Mouse (Mus musculus): ENCODE measurements around the gene Eef2. TPM values are rescaled to one million over a fixed set of nuclear protein-coding genes. Genes with fewer than 3 reads are reported as not detected.

The Eef2 gene
- 518 and 540 TPM in 2 replicates for polyA plus RNA-seq (2016; fragmentation: Nextera tagmentation; extraction: Ambion mirVana)

DNA sequence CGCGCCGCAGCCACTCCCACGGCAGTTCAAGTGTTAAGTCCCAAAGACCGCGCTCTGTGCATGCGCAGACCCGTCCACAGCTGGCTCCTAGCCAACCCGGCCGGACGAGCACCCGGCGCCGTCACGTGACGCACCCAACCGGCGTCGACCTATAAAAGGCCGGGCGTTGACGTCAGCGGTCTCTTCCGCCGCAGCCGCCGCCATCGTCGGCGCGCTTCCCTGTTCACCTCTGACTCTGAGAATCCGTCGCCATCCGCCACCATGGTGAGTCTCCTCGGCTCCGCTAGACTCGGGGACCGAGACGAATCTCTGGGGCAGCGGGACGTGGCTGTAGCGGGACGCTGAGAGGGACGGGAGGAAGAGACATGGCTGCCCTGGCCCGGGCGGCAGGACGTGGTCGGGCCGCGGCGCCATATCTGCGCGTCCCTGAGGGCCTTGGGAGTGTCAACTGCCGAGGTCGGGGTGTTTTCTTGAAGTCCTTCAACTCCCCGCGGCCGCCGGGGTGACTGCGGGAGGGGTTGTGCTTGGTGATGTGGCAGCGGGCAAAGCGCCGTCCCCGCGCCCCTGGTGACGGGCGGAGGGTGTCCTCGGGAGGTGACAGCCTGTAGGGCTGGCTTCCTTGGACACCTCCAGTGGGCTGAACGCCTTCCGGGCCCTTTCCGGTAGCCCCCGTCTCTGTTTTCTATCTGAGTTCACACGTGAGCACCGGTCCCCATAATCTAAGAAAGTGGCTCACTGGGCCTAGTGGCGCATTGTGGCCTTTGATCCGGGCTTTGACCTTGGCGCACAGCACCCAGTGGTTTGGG is at the start of gene Eef2:
TSS of gene Eef2 (plus strand) at position 166 of the 806 bp plus-strand sequence.
- Histone ChIP-seq H3K9me3 (no peaks in the 10 kb centered on the region), H3K4me3 (replicated peaks) (peak within 1 kb of the TSS; percentile 100), H3K9ac (peak within 1 kb of the TSS; percentile 99), H3K27ac (peak within 1 kb of the TSS; percentile 95), H3K4me2 (peak within 1 kb of the TSS; percentile 97), H3K27me3 (no peaks in the 10 kb centered on the region), H3K4me1 (peaks cover 54% of the 10 kb centered on the region), H3K36me3 (replicated peaks) (peaks cover 44% of the 10 kb centered on the region)
- peak; percentile 84 for ATAC-seq (ENCODE audit: low FRiP score)
- WGBS, result under 1% methylated on average over 77 of the region's 77 CpGs

GRCm38 (mm10) chr10:81134181-81134587 is 42.2 kb upstream of the Eef2 start:
- no peak overlapping the region for H3K4me3 ChIP-seq (replicated peaks)
- no peak overlapping the region for H3K4me2 ChIP-seq
- no peak overlapping the region for H3K27ac ChIP-seq
- no peak for ATAC-seq (ENCODE audit: low FRiP score)
- H3K36me3 ChIP-seq (replicated peaks), result no peaks in the 10 kb centered on the region
- WGBS, result 2% methylated on average over 16 of the region's 16 CpGs
- peaks cover 31% of the 10 kb centered on the region for H3K4me1 ChIP-seq
- H3K9ac ChIP-seq, result no peak overlapping the region
- H3K9me3 ChIP-seq, result no peaks in the 10 kb centered on the region
- peaks cover 60% of the 10 kb centered on the region for H3K27me3 ChIP-seq

GRCm38 (mm10) chr10:81134966-81135681 is 41.3 kb upstream of the Eef2 start, which contains the start of gene Zbtb7a:
Gene Zbtb7a (plus strand): TSS chr10:81135220.
- Histone ChIP-seq H3K4me1 (peaks cover 38% of the 10 kb centered on the region), H3K36me3 (replicated peaks) (no peaks in the 10 kb centered on the region), H3K27me3 (peaks cover 50% of the 10 kb centered on the region), H3K4me2 (peak within 1 kb of the TSS; percentile 100), H3K4me3 (replicated peaks) (peak within 1 kb of the TSS; percentile 84), H3K9ac (peak within 1 kb of the TSS; percentile 94), H3K9me3 (no peaks in the 10 kb centered on the region), H3K27ac (peak within 1 kb of the TSS; percentile 97)
- 2% methylated on average over 41 of the region's 41 CpGs for WGBS
- no peak for ATAC-seq (ENCODE audit: low FRiP score)

DNA sequence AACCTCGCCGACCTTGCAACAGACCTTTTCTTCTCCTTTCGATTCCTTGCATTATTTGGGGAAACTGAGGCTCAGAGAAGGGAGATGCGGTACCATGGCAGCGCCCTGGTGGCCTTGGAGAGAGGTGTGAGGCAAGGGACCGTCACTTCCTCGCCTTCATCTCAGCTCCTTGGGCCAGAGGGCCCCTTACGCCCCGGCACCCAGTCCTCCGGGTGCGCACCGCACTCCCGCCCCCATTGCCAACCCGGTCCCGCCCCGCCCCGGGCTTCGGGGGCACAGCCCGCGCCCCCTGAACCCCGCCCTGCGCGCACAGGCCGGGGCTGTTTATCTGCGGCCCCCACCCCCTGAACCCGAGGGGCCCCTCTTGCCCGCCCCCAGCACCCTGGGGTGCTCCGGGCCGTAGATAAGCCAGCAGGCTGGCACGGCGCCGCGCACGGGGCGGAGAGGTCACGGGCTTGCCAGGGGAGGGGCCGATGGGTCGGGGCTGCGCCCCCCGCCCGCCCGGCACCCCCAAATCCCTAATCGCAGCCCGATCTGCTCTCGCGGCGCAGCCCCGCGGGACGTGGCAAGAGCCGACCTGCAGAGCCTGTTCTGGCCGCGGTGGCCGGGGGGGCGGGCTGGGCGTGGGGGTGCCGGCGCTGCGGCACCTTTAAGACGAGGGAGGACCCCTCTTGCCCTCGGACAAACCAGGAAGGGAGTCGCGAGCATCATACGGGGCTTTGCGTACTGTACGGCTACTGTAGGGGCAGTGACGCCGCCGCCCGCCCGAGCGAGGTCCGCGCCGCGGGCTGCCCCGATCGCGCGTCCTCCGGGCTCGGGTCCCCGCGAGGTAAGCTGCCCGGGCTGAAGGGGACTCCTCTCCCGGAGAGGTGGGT is 40.4 kb upstream of the Eef2 start:
- Histone ChIP-seq H3K4me1 (peaks cover 47% of the 10 kb centered on the region), H3K9me3 (no peaks in the 10 kb centered on the region), H3K27me3 (peaks cover 41% of the 10 kb centered on the region), H3K4me3 (replicated peaks) (peak overlapping the region; percentile 84), H3K36me3 (replicated peaks) (no peaks in the 10 kb centered on the region), H3K4me2 (peak overlapping the region; percentile 100), H3K27ac (peak overlapping the region; percentile 97), H3K9ac (peak overlapping the region; percentile 94)
- under 1% methylated on average over 85 of the region's 86 CpGs for WGBS
- ATAC-seq (ENCODE audit: low FRiP score), result peak; percentile 11; the same call in 1 of the 2 replicates

GRCm38 (mm10) chr10:81136706-81137231 is 39.7 kb upstream of the Eef2 start:
- H3K4me2 ChIP-seq, result peak overlapping the region; percentile 100

DNA sequence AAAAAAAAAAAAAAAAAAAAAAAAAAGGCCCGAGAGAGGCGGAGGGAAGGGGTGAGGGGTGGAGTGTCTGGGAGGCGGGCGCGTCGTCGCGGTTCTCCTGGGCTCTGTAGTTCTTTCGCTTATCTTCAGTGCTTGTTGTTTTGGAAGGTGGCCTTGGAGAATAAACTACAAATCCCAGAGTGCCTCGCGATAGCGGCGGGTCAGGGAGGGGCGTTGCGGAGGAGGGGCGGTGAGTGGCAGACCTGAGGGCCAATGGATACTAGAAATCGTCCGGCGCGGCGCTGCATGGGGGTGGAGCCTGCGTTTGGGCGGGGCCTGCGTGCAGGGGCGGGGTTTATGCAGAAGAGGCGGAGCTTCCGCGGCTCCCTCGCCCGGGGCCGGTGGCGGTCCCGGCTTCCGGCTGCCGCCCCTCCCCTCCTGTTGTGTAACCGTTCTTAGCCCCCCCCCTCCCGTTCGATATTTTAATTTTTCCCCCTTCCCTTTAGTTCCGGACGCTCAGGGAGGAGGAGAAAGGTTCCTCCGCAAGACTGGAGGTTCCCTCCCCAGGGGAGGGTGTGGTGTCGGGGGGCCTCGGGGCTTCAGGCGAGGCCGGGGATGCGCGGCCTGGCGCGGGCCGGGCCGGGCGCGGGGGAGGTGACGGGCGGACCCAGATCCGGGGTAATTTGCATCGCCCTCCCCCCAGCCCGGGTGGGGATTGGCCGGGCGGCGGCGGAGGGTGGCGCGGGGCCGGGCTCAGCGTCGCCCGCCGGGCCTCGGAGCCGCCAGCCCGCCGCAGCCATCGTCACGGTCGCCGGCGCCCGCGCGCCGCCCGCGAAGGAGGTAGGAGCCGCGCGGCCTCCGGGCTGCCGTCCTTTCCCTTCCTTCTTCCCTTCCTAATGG is 38.9 kb upstream of the Eef2 start:
- H3K27me3 ChIP-seq, result peaks cover 35% of the 10 kb centered on the region
- no peaks in the 10 kb centered on the region; the same call in 1 of the 2 replicates for H3K36me3 ChIP-seq (replicated peaks)
- H3K4me3 ChIP-seq (replicated peaks), result peak overlapping the region; percentile 84
- peaks cover 61% of the 10 kb centered on the region for H3K4me1 ChIP-seq
- peak overlapping the region; percentile 100 for H3K4me2 ChIP-seq
- H3K9ac ChIP-seq, result peak overlapping the region; percentile 91
- peak; percentile 94 for ATAC-seq (ENCODE audit: low FRiP score)
- under 1% methylated on average over 81 of the region's 89 CpGs for WGBS
- no peaks in the 10 kb centered on the region for H3K9me3 ChIP-seq
- peak overlapping the region; percentile 97 for H3K27ac ChIP-seq

More at GRCm38 (mm10) chr10:81136706-81137231, 39.7 kb upstream of the Eef2 start:
- H3K36me3 ChIP-seq (replicated peaks), result no peaks in the 10 kb centered on the region; the same call in 1 of the 2 replicates
- peaks cover 54% of the 10 kb centered on the region for H3K4me1 ChIP-seq
- H3K4me3 ChIP-seq (replicated peaks), result peak overlapping the region; percentile 84
- peak; percentile 62 for ATAC-seq (ENCODE audit: low FRiP score)
- H3K27me3 ChIP-seq, result peaks cover 38% of the 10 kb centered on the region
- no peaks in the 10 kb centered on the region for H3K9me3 ChIP-seq
- H3K27ac ChIP-seq, result peak overlapping the region; percentile 97
- peak overlapping the region; percentile 94 for H3K9ac ChIP-seq
- under 1% methylated on average over 36 of the region's 50 CpGs for WGBS

- peaks cover under 1% of the 10 kb centered on the region; the same call in 1 of the 2 replicates for H3K36me3 ChIP-seq (replicated peaks)
- H3K4me2 ChIP-seq, result peak overlapping the region; percentile 97
- peaks cover 67% of the 10 kb centered on the region for H3K4me1 ChIP-seq
- 2% methylated on average over 24 of the region's 24 CpGs for WGBS
- peak overlapping the region; percentile 92 for H3K27ac ChIP-seq
- H3K4me3 ChIP-seq (replicated peaks), result peak overlapping the region; percentile 84
- H3K9ac ChIP-seq, result peak overlapping the region; percentile 91
- no peak for ATAC-seq (ENCODE audit: low FRiP score)
- H3K9me3 ChIP-seq, result no peaks in the 10 kb centered on the region
- peaks cover 29% of the 10 kb centered on the region for H3K27me3 ChIP-seq
Observed at GRCm38 (mm10) chr10:81138131-81138782, 38.2 kb upstream of the Eef2 start.

DNA sequence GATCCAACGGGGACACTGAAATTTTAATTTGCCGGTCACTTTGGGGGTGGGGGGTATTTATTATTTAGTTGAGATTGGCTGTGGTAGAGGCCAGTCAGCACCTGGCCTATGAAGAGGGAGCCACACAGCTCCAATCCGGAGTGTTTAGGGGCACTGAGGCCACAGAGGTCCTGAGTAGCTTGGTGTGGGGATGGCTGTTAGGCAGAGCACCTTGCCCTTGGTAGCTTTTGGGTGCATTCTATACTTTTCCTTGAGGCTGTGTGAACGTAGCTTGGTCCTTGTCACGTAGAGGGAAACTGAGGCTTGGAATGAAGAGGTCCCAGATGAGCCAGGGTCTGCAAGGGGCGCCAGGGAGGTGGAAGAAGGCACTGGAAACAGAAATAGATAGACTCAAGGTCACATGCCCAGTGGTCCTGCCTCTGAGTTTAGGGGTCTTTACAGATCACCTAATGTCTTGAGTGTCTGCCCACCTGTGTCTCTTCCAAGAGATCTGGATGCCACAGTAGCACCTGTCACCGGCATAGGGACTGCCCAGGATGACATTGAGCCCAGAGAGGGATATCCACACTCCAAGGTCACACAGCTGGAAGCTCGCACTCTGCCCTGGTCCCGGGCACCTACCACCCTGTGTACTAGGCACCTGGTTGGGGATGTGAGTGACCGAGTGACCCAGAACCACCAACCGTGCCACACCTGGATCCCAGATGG is 37.5 kb upstream of the Eef2 start:
- peak overlapping the region; percentile 92 for H3K27ac ChIP-seq
- H3K4me1 ChIP-seq, result peaks cover 67% of the 10 kb centered on the region
- no peaks in the 10 kb centered on the region for H3K9me3 ChIP-seq
- H3K27me3 ChIP-seq, result peaks cover 22% of the 10 kb centered on the region
- H3K9ac ChIP-seq, result peak overlapping the region; percentile 91
- 61% methylated on average over 11 of the region's 11 CpGs for WGBS
- peak overlapping the region; percentile 97 for H3K4me2 ChIP-seq
- peaks cover 7% of the 10 kb centered on the region for H3K36me3 ChIP-seq (replicated peaks)
- H3K4me3 ChIP-seq (replicated peaks), result peak overlapping the region; percentile 84
- ATAC-seq (ENCODE audit: low FRiP score), result no peak

GRCm38 (mm10) chr10:81139529-81139846 is 36.9 kb upstream of the Eef2 start:
- Histone ChIP-seq H3K27ac (no peak overlapping the region), H3K4me2 (peak overlapping the region; percentile 97; the same call in 1 of the 2 replicates), H3K9me3 (no peaks in the 10 kb centered on the region), H3K27me3 (peaks cover 17% of the 10 kb centered on the region), H3K9ac (peak overlapping the region; percentile 39; the same call in 1 of the 2 replicates), H3K36me3 (replicated peaks) (peaks cover 12% of the 10 kb centered on the region), H3K4me3 (replicated peaks) (peak overlapping the region; percentile 7; the same call in 1 of the 2 replicates), H3K4me1 (peaks cover 67% of the 10 kb centered on the region)
- ATAC-seq (ENCODE audit: low FRiP score), result no peak
- WGBS, result 78% methylated on average over 4 of the region's 4 CpGs

DNA sequence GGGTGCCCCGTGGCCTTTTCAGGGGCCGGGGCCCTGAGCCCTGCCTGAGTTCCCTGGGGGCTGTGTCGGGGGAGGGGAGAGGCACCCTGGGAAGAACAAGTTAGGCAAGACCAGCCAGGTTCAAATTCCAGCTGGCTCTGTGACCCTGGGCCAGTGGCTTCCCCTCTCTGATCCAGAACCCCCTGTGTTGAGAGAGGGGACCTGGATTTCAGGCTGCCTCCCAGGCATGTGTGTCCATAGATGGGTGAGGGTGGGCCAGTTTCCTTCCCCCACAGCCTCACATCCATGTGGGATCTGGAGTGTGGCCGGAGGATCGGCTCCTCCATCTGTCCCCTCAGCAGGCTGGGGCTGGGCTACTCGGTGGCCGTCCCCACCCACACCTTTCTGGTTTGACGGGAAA is 36.4 kb upstream of the Eef2 start:
- Histone ChIP-seq H3K36me3 (replicated peaks) (peaks cover 18% of the 10 kb centered on the region), H3K4me2 (no peak overlapping the region), H3K4me3 (replicated peaks) (peak overlapping the region; percentile 7), H3K27me3 (peaks cover 12% of the 10 kb centered on the region), H3K9ac (peak overlapping the region; percentile 39), H3K4me1 (peaks cover 64% of the 10 kb centered on the region), H3K9me3 (no peaks in the 10 kb centered on the region), H3K27ac (0 out of 2 replicates have a peak overlapping the region, but pooled peaks have one; percentile 36)
- no peak for ATAC-seq (ENCODE audit: low FRiP score)
- WGBS, result 73% methylated on average over 8 of the region's 8 CpGs
